ENCODE assay signal across 15 mouse cellular contexts in genomic region chr17:29623488-29623887, GRCm38 (mm10).
"Had no signal": no experiment of that assay in that cellular context is flagged by ENCODE, and none has a peak within 500 bp of the region (broad histone marks: within the 10 kb centered on the region; RNA-seq: fewer than 3 reads in every experiment).

No protein-coding gene starts in this region.

- DNase-seq: left cerebral cortex, postnatal 4 days; liver; liver, embryonic 13.5 days; liver, postnatal 0 days; lung, adult 18-20 months; lung, adult 2 months; lung, embryonic 14.5 days; lung, postnatal 14 days; lung, postnatal 4 days; midbrain, embryonic 14.5 days had no signal

- ATAC-seq: liver, embryonic 12.5 days; liver, postnatal 0 days; lung, postnatal 0 days; midbrain, embryonic 13.5 days; midbrain, embryonic 15.5 days; midbrain, embryonic 16.5 days had no signal
